Mouse (Mus musculus) granulocyte monocyte progenitor cell, adult 5-6 weeks (primary cell): ENCODE measurements around the gene Dlx3. TPM values are rescaled to one million over a fixed set of nuclear protein-coding genes. Genes with fewer than 3 reads are reported as not detected.

ENCODE experiments used
- ATAC-seq: replicated peaks from 2 replicates; pipeline ENCODE4 v1.8.0; 2016; ENCODE audit warnings: mild to moderate bottlenecking, moderate TSS enrichment, inconsistent platforms; ENCODE audit not compliant: poor library complexity, severe bottlenecking
- total RNA-seq, 2 experiments: library from RNA; stranded (forward) in 1 of 2; stranded (reverse) in 1 of 2; fragments of 200-712, 200-1000 nt in 1 of 2; fragments of >200 nt in 1 of 2; fragmentation: Nextera tagmentation in 1 of 2; gene quantifications; 2 replicates each; pipeline ENCODE4 v1.2.3; 2014 to 2017

Dlx3 gene
- total RNA-seq, 2 experiments from 2014 or later, result not detected

DNA sequence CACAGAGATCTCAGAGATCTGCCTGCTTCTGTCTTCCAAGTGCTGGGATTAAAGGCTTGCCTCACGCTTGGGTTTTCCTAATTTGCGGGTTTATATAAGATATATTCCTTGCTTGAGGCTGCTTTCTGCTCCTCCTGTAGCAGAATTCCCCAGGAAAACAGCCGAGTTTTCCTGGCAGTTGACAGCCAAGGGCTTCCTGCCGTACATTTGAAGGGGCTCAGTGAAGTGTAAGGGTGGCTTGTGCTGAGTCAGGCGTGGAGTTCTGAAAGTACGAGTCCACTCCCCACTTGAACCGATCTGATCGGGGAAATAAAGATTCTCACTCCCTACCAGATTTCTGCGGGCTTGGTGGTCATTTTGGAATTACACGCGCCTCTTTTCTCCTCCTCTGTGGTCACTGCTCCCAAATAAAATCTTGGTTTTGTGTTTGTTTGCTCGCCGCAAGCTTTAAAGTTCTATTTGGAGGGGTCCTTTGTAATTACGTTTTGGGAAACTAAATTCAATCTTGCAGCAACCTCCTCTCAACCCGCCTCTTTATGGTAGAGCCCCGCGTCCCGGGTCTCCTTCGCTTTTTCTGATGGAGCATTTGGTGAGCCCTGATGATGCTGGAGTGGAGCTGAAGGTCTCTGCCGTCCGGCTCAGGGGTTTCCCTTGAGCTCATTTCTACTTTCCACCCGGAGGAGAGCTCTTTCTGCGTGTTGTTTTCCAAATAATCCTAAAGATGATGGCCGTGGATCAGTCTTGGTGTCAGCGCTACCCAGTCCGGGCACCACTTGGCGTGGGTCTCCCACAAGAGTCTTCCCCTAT lies 29.7 kb downstream of the Dlx3 start:
- ATAC-seq, result no peak

- ATAC-seq, result no peak
These were observed 30.5 kb downstream of the Dlx3 start for GRCm38 (mm10) chr11:95150269-95151049.

GRCm38 (mm10) chr11:95153116-95153515 lies 33.2 kb downstream of the Dlx3 start:
- ATAC-seq, result no peak

DNA sequence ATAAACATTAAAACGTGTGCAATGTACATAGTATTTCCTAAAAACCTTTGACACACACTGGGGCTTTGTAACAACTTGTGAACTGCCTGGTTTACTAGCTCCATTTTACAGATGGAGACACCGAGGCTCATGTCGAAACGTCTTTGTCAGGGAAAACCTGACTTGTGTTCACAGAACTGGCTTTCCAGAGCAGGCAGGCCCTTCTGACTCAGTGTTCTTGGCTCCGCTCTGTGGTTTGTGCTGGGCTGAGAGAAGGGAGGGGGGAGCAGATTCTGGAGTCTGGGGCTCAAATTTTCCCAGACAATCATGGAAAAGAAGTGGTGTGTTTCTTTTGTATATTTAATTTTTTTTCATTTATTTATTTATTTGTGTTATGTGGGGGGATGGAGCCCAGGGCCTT lies 33.8 kb downstream of the Dlx3 start:
- no peak for ATAC-seq

- ATAC-seq, result no peak
These were observed 35.6 kb downstream of the Dlx3 start for GRCm38 (mm10) chr11:95155511-95155910.

GRCm38 (mm10) chr11:95157356-95157755 lies 37.4 kb downstream of the Dlx3 start:
- no peak for ATAC-seq

DNA sequence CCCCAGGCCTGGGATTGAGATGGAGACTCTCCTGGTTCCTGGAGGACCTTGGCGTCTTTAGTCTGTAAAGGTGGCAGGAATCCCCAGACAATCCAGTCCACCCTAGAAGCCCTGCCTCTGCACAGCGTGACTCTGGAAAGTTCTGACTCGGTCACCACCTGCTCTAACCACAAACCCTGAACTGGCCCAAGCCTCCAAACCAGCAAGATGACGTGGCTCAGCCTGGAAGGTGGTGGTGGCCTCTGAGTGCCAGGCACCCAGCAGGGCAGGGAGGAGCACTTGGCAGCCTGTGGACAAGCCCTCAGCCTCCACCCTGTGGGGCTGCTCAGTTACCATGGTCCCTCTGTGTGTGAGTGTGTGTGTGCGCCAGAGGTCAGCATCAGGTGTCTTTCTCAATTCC lies 38.0 kb downstream of the Dlx3 start:
- ATAC-seq, result peak; percentile 52

- no peak for ATAC-seq
These were observed 39.9 kb downstream of the Dlx3 start for GRCm38 (mm10) chr11:95159763-95160371.

- no peak for ATAC-seq
These were observed 40.8 kb downstream of the Dlx3 start for GRCm38 (mm10) chr11:95160693-95161092.

DNA sequence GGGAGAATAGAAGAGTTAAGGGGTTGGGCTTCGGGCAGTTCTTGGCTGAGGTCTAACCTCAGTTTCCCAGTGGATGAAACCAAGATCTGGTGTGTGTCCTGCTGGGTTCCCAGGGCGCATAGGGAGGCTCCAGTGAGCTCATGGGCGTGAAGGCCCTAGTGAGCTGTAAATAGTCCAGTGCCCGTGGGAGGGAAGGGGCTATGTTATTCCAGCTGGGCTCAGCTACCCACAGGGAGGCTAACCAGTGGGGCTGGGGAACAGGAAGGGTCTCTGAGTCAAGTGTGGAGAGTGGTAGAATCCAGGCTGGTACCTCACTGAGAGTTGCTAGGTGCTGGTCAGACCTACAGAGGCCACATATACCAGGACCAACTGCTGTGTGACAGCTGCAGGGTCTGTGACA lies 41.8 kb downstream of the Dlx3 start:
- no peak for ATAC-seq

DNA sequence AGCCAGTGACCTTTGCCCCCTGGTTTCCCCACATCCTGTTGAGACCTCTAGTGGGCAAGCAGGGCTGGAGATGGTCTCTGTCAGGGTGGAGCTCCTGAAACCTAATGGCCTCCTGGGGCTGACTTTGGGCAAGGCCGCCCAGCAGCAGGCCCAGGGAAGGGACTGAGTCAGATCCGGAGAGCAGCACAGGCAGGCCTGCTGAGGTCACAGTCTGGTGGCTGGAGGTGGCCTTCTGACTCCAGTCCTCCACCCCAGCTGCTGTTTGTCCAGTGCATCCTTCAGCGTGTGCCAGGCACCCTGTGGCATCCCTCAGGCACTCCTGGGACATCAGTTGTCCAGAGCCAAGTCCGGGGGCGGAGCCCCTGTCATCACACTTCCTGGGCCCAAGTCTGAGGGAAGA lies 45.9 kb downstream of the Dlx3 start:
- no peak for ATAC-seq

Other genes starting within 250 kb of the Dlx3 start
- gene Col1a1, start 183.9 kb upstream of the Dlx3 start, total RNA-seq (2014; fragmentation: Nextera tagmentation), result not detected in 2 replicates
- gene Col1a1, start 183.9 kb upstream of the Dlx3 start, total RNA-seq (2017), result not detected in 2 replicates
- not detected in 2 replicates for gene Hils1, start 152.5 kb upstream of the Dlx3 start, total RNA-seq (2014; fragmentation: Nextera tagmentation)
- gene Hils1, start 152.5 kb upstream of the Dlx3 start, total RNA-seq (2017), result not detected in 2 replicates
- gene Sgca, start 143.8 kb upstream of the Dlx3 start, total RNA-seq (2014; fragmentation: Nextera tagmentation), result not detected in 2 replicates
- not detected in 2 replicates for gene Sgca, start 143.8 kb upstream of the Dlx3 start, total RNA-seq (2017)
- gene Ppp1r9b, start 129.1 kb upstream of the Dlx3 start, total RNA-seq (2014; fragmentation: Nextera tagmentation), result 50.3 and 61.7 TPM in 2 replicates
- gene Ppp1r9b, start 129.1 kb upstream of the Dlx3 start, total RNA-seq (2017), result 67.7 and 71.9 TPM in 2 replicates
- gene Samd14, start 110.2 kb upstream of the Dlx3 start, total RNA-seq (2014; fragmentation: Nextera tagmentation), result 0.34 and 0.49 TPM in 2 replicates
- 0.05 and 0.65 TPM in 2 replicates for gene Samd14, start 110.2 kb upstream of the Dlx3 start, total RNA-seq (2017)
- gene Pdk2, start 78.8 kb upstream of the Dlx3 start, total RNA-seq (2014; fragmentation: Nextera tagmentation), result 8.5 and 9.8 TPM in 2 replicates
- 0.60 and 1.8 TPM in 2 replicates for gene Pdk2, start 78.8 kb upstream of the Dlx3 start, total RNA-seq (2017)
- gene Itga3, start 43.3 kb upstream of the Dlx3 start, total RNA-seq (2014; fragmentation: Nextera tagmentation), result not detected in 2 replicates
- gene Itga3, start 43.3 kb upstream of the Dlx3 start, total RNA-seq (2017), result not detected in 2 replicates
- gene Dlx4, start 26.1 kb downstream of the Dlx3 start, total RNA-seq (2014; fragmentation: Nextera tagmentation), result not detected in 2 replicates
- gene Dlx4, start 26.1 kb downstream of the Dlx3 start, total RNA-seq (2017), result not detected in 2 replicates
- not detected in 2 replicates for gene Tac4, start 141.4 kb downstream of the Dlx3 start, total RNA-seq (2014; fragmentation: Nextera tagmentation)
- not detected in 2 replicates for gene Tac4, start 141.4 kb downstream of the Dlx3 start, total RNA-seq (2017)
- gene Kat7, start 190.1 kb downstream of the Dlx3 start, total RNA-seq (2014; fragmentation: Nextera tagmentation), result 75.0 and 78.0 TPM in 2 replicates
- gene Kat7, start 190.1 kb downstream of the Dlx3 start, total RNA-seq (2017), result 71.7 and 77.2 TPM in 2 replicates
- 127 and 147 TPM in 2 replicates for gene Fam117a, start 216.9 kb downstream of the Dlx3 start, total RNA-seq (2014; fragmentation: Nextera tagmentation)
- gene Fam117a, start 216.9 kb downstream of the Dlx3 start, total RNA-seq (2017), result 90.2 and 90.8 TPM in 2 replicates